Mouse (Mus musculus): ENCODE data around the gene Sspn. TPM values are rescaled to one million over a fixed set of nuclear protein-coding genes. Genes with fewer than 3 reads are reported as not detected.

Sspn gene
- polyA plus RNA-seq, 1 experiment: 16.8 TPM

DNA sequence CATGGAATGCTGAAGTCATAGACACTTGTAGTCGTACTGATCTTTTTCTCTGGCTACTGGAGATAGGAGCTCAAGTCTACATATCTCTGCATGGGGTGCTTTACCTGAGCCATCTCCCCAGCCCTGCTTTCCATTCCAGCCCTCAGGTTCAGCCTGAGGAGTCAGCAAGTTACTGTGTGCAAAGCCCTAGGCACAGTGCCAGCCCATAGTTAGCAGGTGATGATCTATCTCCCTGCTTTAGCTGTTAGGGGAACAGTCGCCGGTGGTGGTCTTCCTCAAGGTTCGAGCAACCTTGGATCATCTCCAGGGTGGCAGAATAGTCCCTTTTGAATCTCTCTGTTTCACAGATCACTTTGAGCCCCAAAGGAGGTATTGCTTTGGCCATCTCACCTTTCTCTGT is 5.1 kb downstream of the Sspn start:
- no peak overlapping the region for H3K4me2 ChIP-seq (ENCODE audit: low read depth)
- H3K4me3 ChIP-seq: no peak overlapping the region
- no peaks in the 10 kb centered on the region for H3K36me3 ChIP-seq (ENCODE audit: control insufficient read depth, insufficient read depth)
- H3K27me3 ChIP-seq (ENCODE audit: control insufficient read depth, insufficient read depth, insufficient read length): no peaks in the 10 kb centered on the region
- H3ac ChIP-seq (ENCODE audit: control insufficient read depth, insufficient read length): no peak overlapping the region
- no peak for TF ChIP-seq MYOD1 (IDR thresholded peaks at IDR 0.05; ENCODE audit: control insufficient read depth in 1 of 3, insufficient read length in 2 of 3, low read depth in 2 of 3)
- no peak for TF ChIP-seq MYOG (IDR thresholded peaks at IDR 0.05; ENCODE audit: control insufficient read depth in 1 of 3, insufficient read depth in 1 of 3, insufficient read length in 2 of 3, low read depth in 2 of 3)
- TF ChIP-seq TCF3 (IDR thresholded peaks at IDR 0.05; ENCODE audit: insufficient read length, low read depth): no peak
- TF ChIP-seq MAX (IDR thresholded peaks at IDR 0.05; ENCODE audit: low read depth): no peak
- no peak for TF ChIP-seq REST (IDR thresholded peaks at IDR 0.05; ENCODE audit: insufficient read depth, insufficient read length)
- no peak for TF ChIP-seq USF1 (IDR thresholded peaks at IDR 0.05; ENCODE audit: low read depth)
- H3K79me2 ChIP-seq (ENCODE audit: control insufficient read depth, insufficient read depth): no peaks in the 10 kb centered on the region

DNA sequence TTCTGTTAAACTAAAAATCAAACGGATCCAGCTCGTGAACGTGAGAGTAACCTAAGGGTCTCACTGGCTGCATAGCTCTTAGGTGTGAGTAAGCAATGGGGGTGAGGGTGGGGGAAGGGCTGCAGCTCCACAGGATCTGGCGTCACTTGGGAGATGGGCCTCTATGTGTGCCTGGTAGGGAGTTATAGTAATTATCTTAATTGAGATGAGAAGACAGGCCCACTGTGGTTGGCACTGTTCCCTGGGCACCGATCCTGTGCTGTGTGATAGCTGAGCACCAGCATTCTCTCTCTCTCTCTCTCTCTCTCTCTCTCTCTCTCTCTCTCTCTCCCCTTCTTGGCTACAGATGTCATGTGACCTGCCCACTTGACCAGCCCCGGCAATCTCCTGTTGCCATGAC is 9.4 kb downstream of the Sspn start:
- H3K36me3 ChIP-seq (ENCODE audit: control insufficient read depth, insufficient read depth): no peaks in the 10 kb centered on the region
- no peaks in the 10 kb centered on the region for H3K27me3 ChIP-seq (ENCODE audit: control insufficient read depth, insufficient read depth, insufficient read length)
- H3K79me2 ChIP-seq (ENCODE audit: control insufficient read depth, insufficient read depth): no peaks in the 10 kb centered on the region
- TF ChIP-seq MYOD1 (IDR thresholded peaks at IDR 0.05; ENCODE audit: control insufficient read depth in 1 of 3, insufficient read length in 2 of 3, low read depth in 2 of 3): no peak
- no peak for TF ChIP-seq TCF3 (IDR thresholded peaks at IDR 0.05; ENCODE audit: insufficient read length, low read depth)
- TF ChIP-seq TCF12 (IDR thresholded peaks at IDR 0.05; ENCODE audit: insufficient read depth, poor library complexity, severe bottlenecking): no peak
- TF ChIP-seq SRF (IDR thresholded peaks at IDR 0.05; ENCODE audit: control insufficient read depth, insufficient read length, low read depth): no peak
- TF ChIP-seq CEBPB (IDR thresholded peaks at IDR 0.05; ENCODE audit: insufficient read depth, poor library complexity, severe bottlenecking): no peak
- no peak for TF ChIP-seq MAX (IDR thresholded peaks at IDR 0.05; ENCODE audit: low read depth)
- TF ChIP-seq POLR2AphosphoS2 (IDR thresholded peaks at IDR 0.05; ENCODE audit: insufficient read length, low read depth): no peak
- no peak for TF ChIP-seq POLR2A (IDR thresholded peaks at IDR 0.05; ENCODE audit: insufficient read length, low read depth)
- no peak for TF ChIP-seq E2F4 (IDR thresholded peaks at IDR 0.05; ENCODE audit: insufficient read depth)
- no peak for TF ChIP-seq USF1 (IDR thresholded peaks at IDR 0.05; ENCODE audit: low read depth)
- no peak for TF ChIP-seq MYOG (IDR thresholded peaks at IDR 0.05; ENCODE audit: control insufficient read depth in 1 of 3, insufficient read depth in 1 of 3, insufficient read length in 2 of 3, low read depth in 2 of 3)
- no peak for TF ChIP-seq REST (IDR thresholded peaks at IDR 0.05; ENCODE audit: insufficient read depth, insufficient read length)
- H3ac ChIP-seq (ENCODE audit: control insufficient read depth, insufficient read length): no peak overlapping the region
- H3K4me2 ChIP-seq (ENCODE audit: low read depth): no peak overlapping the region
- no peak overlapping the region for H3K4me3 ChIP-seq

DNA sequence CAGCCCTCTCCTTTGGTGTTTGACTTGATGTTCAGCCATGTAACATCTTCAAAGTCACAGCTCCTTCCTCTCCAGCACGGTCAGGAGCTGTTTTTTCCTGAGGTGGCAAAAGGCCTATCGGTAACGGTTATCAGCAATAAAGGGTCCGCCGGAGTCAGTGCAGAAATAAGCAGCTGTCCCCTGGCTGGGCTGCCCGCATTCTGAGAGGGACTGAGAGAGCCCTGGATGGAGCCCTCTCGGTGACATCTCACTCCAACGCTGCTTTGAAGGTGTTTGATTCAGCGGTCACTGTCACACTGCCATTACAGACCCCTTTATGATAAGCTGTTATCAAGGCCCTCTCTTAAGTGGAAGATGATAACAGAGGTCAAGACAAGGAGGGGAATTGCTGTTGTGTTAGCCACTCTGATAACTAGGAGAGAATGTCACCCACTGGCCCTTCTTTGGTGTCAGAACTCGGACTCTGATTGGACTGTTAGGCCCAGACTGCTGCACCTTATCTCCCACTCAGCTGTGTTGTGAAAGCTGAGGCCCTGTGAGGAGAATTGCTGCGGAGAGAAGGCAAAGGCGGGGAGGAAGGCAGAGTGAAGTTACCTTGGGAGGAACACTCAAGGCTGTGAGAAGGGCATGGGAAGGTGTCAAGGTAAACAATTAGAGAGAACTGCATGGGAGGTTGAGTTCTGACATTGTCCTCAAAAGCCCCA is 11.0 kb downstream of the Sspn start:
- Histone ChIP-seq H3K4me3 (no peak overlapping the region), H3K36me3 (ENCODE audit: control insufficient read depth, insufficient read depth) (no peaks in the 10 kb centered on the region), H3ac (ENCODE audit: control insufficient read depth, insufficient read length) (no peak overlapping the region), H3K79me2 (ENCODE audit: control insufficient read depth, insufficient read depth) (no peaks in the 10 kb centered on the region), H3K4me2 (ENCODE audit: low read depth) (no peak overlapping the region), H3K27me3 (ENCODE audit: control insufficient read depth, insufficient read depth, insufficient read length) (no peaks in the 10 kb centered on the region)
- TF ChIP-seq SRF (IDR thresholded peaks at IDR 0.05; ENCODE audit: control insufficient read depth, insufficient read length, low read depth) (no peak), MYOD1 (IDR thresholded peaks at IDR 0.05; ENCODE audit: control insufficient read depth in 1 of 3, insufficient read length in 2 of 3, low read depth in 2 of 3) (no peak), TCF3 (IDR thresholded peaks at IDR 0.05; ENCODE audit: insufficient read length, low read depth) (no peak), USF1 (IDR thresholded peaks at IDR 0.05; ENCODE audit: low read depth) (no peak), CEBPB (IDR thresholded peaks at IDR 0.05; ENCODE audit: insufficient read depth, poor library complexity, severe bottlenecking) (no peak), POLR2AphosphoS2 (IDR thresholded peaks at IDR 0.05; ENCODE audit: insufficient read length, low read depth) (no peak), MYOG (IDR thresholded peaks at IDR 0.05; ENCODE audit: control insufficient read depth in 1 of 3, insufficient read depth in 1 of 3, insufficient read length in 2 of 3, low read depth in 2 of 3) (no peak), MAX (IDR thresholded peaks at IDR 0.05; ENCODE audit: low read depth) (no peak), TCF12 (IDR thresholded peaks at IDR 0.05; ENCODE audit: insufficient read depth, poor library complexity, severe bottlenecking) (no peak), REST (IDR thresholded peaks at IDR 0.05; ENCODE audit: insufficient read depth, insufficient read length) (no peak), E2F4 (IDR thresholded peaks at IDR 0.05; ENCODE audit: insufficient read depth) (no peak)

DNA sequence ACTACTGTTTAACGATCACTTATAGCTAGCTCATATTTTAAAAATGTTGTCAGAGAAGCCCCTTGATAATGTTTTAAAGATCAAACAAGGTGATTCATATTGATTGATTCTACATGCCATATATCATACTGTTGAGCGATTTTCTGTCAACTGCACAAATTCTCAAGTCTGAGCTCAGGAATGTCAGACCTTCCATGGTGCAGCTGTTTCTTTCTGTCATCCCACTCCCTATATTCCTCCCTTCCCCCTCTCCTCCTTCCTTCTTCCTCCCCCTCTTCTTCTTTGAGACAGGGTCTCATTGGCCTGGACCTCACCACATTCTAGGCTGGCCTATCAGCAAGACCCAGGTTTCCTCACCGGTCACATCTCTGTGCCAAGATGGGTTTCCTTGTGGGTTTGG is 12.0 kb downstream of the Sspn start:
- no peak overlapping the region for H3ac ChIP-seq (ENCODE audit: control insufficient read depth, insufficient read length)
- no peak overlapping the region for H3K4me3 ChIP-seq
- H3K79me2 ChIP-seq (ENCODE audit: control insufficient read depth, insufficient read depth): no peaks in the 10 kb centered on the region
- H3K4me2 ChIP-seq (ENCODE audit: low read depth): no peak overlapping the region
- TF ChIP-seq TCF3 (IDR thresholded peaks at IDR 0.05; ENCODE audit: insufficient read length, low read depth) (no peak), MYOD1 (IDR thresholded peaks at IDR 0.05; ENCODE audit: control insufficient read depth in 1 of 3, insufficient read length in 2 of 3, low read depth in 2 of 3) (peak in 2 of 3 experiments; percentile 80 to 87)
- no peaks in the 10 kb centered on the region for H3K36me3 ChIP-seq (ENCODE audit: control insufficient read depth, insufficient read depth)
- H3K27me3 ChIP-seq (ENCODE audit: control insufficient read depth, insufficient read depth, insufficient read length): no peaks in the 10 kb centered on the region

DNA sequence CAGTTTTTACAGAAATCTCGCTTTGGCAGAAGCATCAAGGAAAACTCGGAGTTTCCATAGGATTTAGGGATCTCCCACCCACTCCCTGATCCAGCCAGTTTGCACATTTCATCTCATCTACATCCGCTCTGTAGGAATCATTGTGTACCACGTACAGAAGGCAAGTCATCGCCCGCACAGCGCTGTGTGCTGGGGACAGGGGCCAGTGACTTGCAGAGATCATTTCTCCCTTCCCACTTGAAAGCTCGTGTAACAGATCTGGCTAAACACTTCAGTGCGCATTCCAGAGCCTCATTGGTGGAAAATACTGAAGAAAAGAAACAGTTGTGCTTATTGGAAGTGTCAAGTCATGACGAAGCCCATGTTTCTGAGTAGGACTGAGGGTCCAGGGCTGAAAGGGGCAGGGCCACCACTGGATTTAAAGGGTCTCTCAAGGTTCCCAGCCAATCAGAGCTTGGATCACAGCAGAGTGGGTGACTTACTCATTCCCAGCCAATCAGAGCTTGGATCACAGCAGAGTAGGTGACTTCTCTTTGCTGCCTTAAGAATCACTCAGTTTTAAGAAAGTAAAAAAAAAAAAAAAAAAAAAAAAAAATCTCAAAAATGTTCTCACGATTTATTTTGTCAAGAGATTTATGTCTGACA is 14.4 kb downstream of the Sspn start:
- Histone ChIP-seq H3K4me2 (ENCODE audit: low read depth) (no peak overlapping the region), H3K79me2 (ENCODE audit: control insufficient read depth, insufficient read depth) (peaks cover 6% of the 10 kb centered on the region), H3K4me3 (no peak overlapping the region), H3ac (ENCODE audit: control insufficient read depth, insufficient read length) (no peak overlapping the region), H3K27me3 (ENCODE audit: control insufficient read depth, insufficient read depth, insufficient read length) (no peaks in the 10 kb centered on the region), H3K36me3 (ENCODE audit: control insufficient read depth, insufficient read depth) (no peaks in the 10 kb centered on the region)
- TF ChIP-seq CEBPB (IDR thresholded peaks at IDR 0.05; ENCODE audit: insufficient read depth, poor library complexity, severe bottlenecking) (no peak), POLR2AphosphoS2 (IDR thresholded peaks at IDR 0.05; ENCODE audit: insufficient read length, low read depth) (no peak), POLR2A (IDR thresholded peaks at IDR 0.05; ENCODE audit: insufficient read length, low read depth) (no peak), E2F4 (IDR thresholded peaks at IDR 0.05; ENCODE audit: insufficient read depth) (no peak), USF1 (IDR thresholded peaks at IDR 0.05; ENCODE audit: low read depth) (no peak), MYOG (IDR thresholded peaks at IDR 0.05; ENCODE audit: control insufficient read depth in 1 of 3, insufficient read depth in 1 of 3, insufficient read length in 2 of 3, low read depth in 2 of 3) (no peak), MYOD1 (IDR thresholded peaks at IDR 0.05; ENCODE audit: control insufficient read depth in 1 of 3, insufficient read length in 2 of 3, low read depth in 2 of 3) (no peak), MAX (IDR thresholded peaks at IDR 0.05; ENCODE audit: low read depth) (no peak), SRF (IDR thresholded peaks at IDR 0.05; ENCODE audit: control insufficient read depth, insufficient read length, low read depth) (no peak), REST (IDR thresholded peaks at IDR 0.05; ENCODE audit: insufficient read depth, insufficient read length) (no peak), TCF12 (IDR thresholded peaks at IDR 0.05; ENCODE audit: insufficient read depth, poor library complexity, severe bottlenecking) (no peak), TCF3 (IDR thresholded peaks at IDR 0.05; ENCODE audit: insufficient read length, low read depth) (no peak)

Data from myocyte (in vitro differentiated cells).